Comparison of ENCODE assay signal across 9 mouse cellular contexts in genomic region chr9:114855327-114855726, GRCm38 (mm10). TPM values are rescaled to one million over a fixed set of nuclear protein-coding genes. Genes with fewer than 3 reads are reported as not detected.
DNase-seq lines count a peak whose midpoint lies in the region; ATAC-seq lines count a peak whose summit lies in the region.
"Had no signal": no experiment of that assay in that cellular context is flagged by ENCODE, and none has a peak within 500 bp of the region (broad histone marks: within the 10 kb centered on the region; RNA-seq: fewer than 3 reads in every experiment).

No protein-coding gene starts in this region.

- peaks cover 5% of the 10 kb centered on the region; the same call in 1 of the 2 replicates for H3K4me1 ChIP-seq in kidney, embryonic 16.5 days (ENCODE audit: insufficient read depth, low read length)
- no peaks in the 10 kb centered on the region; the same call in 1 of the 2 replicates for H3K4me1 ChIP-seq in midbrain, embryonic 10.5 days
- H3K4me1 ChIP-seq in heart, embryonic 12.5 days (replicated peaks): no peaks in the 10 kb centered on the region

- no peaks in the 10 kb centered on the region for H3K27me3 ChIP-seq in kidney, embryonic 16.5 days (ENCODE audit: insufficient read depth, low read length)
- H3K27me3 ChIP-seq in midbrain, embryonic 10.5 days (ENCODE audit: low read depth, poor library complexity, severe bottlenecking): no peaks in the 10 kb centered on the region
- peaks cover 17% of the 10 kb centered on the region; the same call in 1 of the 2 replicates for H3K27me3 ChIP-seq in heart, embryonic 12.5 days (replicated peaks)

- no peaks in the 10 kb centered on the region for H3K36me3 ChIP-seq in kidney, embryonic 16.5 days (ENCODE audit: insufficient read depth, low read length)
- H3K36me3 ChIP-seq in midbrain, embryonic 10.5 days: no peaks in the 10 kb centered on the region
- H3K36me3 ChIP-seq in heart, embryonic 12.5 days: no peaks in the 10 kb centered on the region

- peak; percentile 22 to 25 for DNase-seq in cerebellum, postnatal 10 days
- DNase-seq in cerebellum, adult 8-10 months: no peak
- peak; percentile 10 for DNase-seq in Muller cell, postnatal 12 days (ENCODE audit: inconsistent ontology term)
- DNase-seq in thymus, postnatal 4 days: no peak
- no peak for DNase-seq in midbrain, embryonic 10.5 days (ENCODE audit: low spot score)

- WGBS in kidney, embryonic 16.5 days: 35% methylated on average over 11 of the region's 11 CpGs
- WGBS in midbrain, embryonic 10.5 days: 82% methylated on average over 11 of the region's 11 CpGs
- WGBS in heart, embryonic 12.5 days: 52% methylated on average over 11 of the region's 11 CpGs

- no peak for ATAC-seq in kidney, embryonic 16.5 days (ENCODE audit: low FRiP score, low TSS enrichment)
- ATAC-seq in megakaryocyte progenitor cell, adult 5-6 weeks (replicated peaks; ENCODE audit: poor library complexity): peak; percentile 43; the same call in 1 of the 2 replicates
- no peak for ATAC-seq in heart, embryonic 12.5 days (ENCODE audit: insufficient number of reproducible peaks, low FRiP score)

- H3K27ac ChIP-seq in kidney, embryonic 16.5 days (ENCODE audit: low read length): no peak overlapping the region
- H3K27ac ChIP-seq in midbrain, embryonic 10.5 days (replicated peaks): no peak overlapping the region
- no peak overlapping the region for H3K27ac ChIP-seq in heart, embryonic 12.5 days (ENCODE audit: poor library complexity, severe bottlenecking)
- H3K27ac ChIP-seq: macrophage had no signal

- H3K4me3 ChIP-seq in kidney, embryonic 16.5 days (ENCODE audit: low read length): no peak overlapping the region
- H3K4me3 ChIP-seq in midbrain, embryonic 10.5 days: no peak overlapping the region
- no peak overlapping the region for H3K4me3 ChIP-seq in heart, embryonic 12.5 days

- no peaks in the 10 kb centered on the region for H3K9me3 ChIP-seq in kidney, embryonic 16.5 days (ENCODE audit: low read length)
- no peaks in the 10 kb centered on the region for H3K9me3 ChIP-seq in midbrain, embryonic 10.5 days (replicated peaks)
- H3K9me3 ChIP-seq in heart, embryonic 12.5 days (replicated peaks): no peaks in the 10 kb centered on the region

- H3K4me2 ChIP-seq in kidney, embryonic 16.5 days (replicated peaks; ENCODE audit: low read depth, low read length): 0 out of 2 replicates have a peak overlapping the region, but pooled peaks have one; percentile 17
- no peak overlapping the region for H3K4me2 ChIP-seq in heart, embryonic 12.5 days

- no peak overlapping the region for H3K9ac ChIP-seq in kidney, embryonic 16.5 days (replicated peaks; ENCODE audit: low read length)
- H3K9ac ChIP-seq in heart, embryonic 12.5 days: no peak overlapping the region

RNA-seq across cellular contexts. Expression of gene Cmtm8, which starts 11.4 kb away (rescaled TPM):
- 39.6 and 42.2 TPM in 2 replicates for polyA plus RNA-seq in kidney, embryonic 16.5 days (2015; fragmentation: Nextera tagmentation; extraction: Ambion mirVana)
- 1.0 and 2.8 TPM in 2 replicates for total RNA-seq in megakaryocyte progenitor cell, adult 5-6 weeks (2015)
- 0.79 and 2.0 TPM in 2 replicates for total RNA-seq in megakaryocyte progenitor cell, adult 5-6 weeks (2017)
- polyA plus RNA-seq in midbrain, embryonic 10.5 days (2016; fragmentation: Nextera tagmentation; extraction: Ambion mirVana): 21.7 and 32.1 TPM in 2 replicates
- polyA plus RNA-seq in heart, embryonic 12.5 days (2016; fragmentation: Nextera tagmentation; extraction: Ambion mirVana): 14.9 and 16.2 TPM in 2 replicates

Comparison
In these comparisons a context has a peak if more than half of its experiments do, and no peak if none do; other contexts are left out.
1. DNase-seq: peak in cerebellum, postnatal 10 days (2 of 2) and Muller cell, postnatal 12 days (single experiment); none in cerebellum, adult 8-10 months (single experiment), thymus, postnatal 4 days (single experiment) and midbrain, embryonic 10.5 days (single experiment).